Mouse (Mus musculus) heart, postnatal 0 days (tissue): ENCODE data around the gene Myzap. TPM values are rescaled to one million over a fixed set of nuclear protein-coding genes. Genes with fewer than 3 reads are reported as not detected.
A peak's percentile ranks its signal among the peaks of the same experiment; 100 is the strongest.

Source experiments
- ATAC-seq: fragments of 200-750 bp; cut with Nextera tagmentation; 2 replicates; pipeline ENCODE4 v1.8.0; 2017; ENCODE audit warnings: low read depth, moderate number of reproducible peaks, moderate library complexity; ENCODE audit not compliant: insufficient read depth
- DNase-seq: peaks from one replicate; pipeline ENCODE4 v3.0.0-alpha.2; 2016; ENCODE audit warnings: low spot score
- H3K27ac ChIP-seq: fragments of 300-500 bp; sonication (generic); 2 replicates; pipeline ENCODE4 v1.5.1; 2014; ENCODE audit warnings: low read depth, mild to moderate bottlenecking
- H3K27me3 ChIP-seq: fragments of 300-500 bp; sonication (generic); 2 replicates; pipeline ENCODE4 v1.6.1; 2014; ENCODE audit warnings: low read length, mixed read lengths; ENCODE audit not compliant: control insufficient read depth, insufficient read depth
- H3K36me3 ChIP-seq: fragments of 300-500 bp; sonication (generic); replicated peaks from 2 replicates; pipeline ENCODE4 v1.6.1; 2014; ENCODE audit warnings: low read length, mixed read lengths; ENCODE audit not compliant: control insufficient read depth, insufficient read depth
- H3K4me1 ChIP-seq: fragments of 300-500 bp; sonication (generic); 2 replicates; pipeline ENCODE4 v1.6.1; 2014; ENCODE audit warnings: antibody characterized with exemption; ENCODE audit not compliant: control insufficient read depth, insufficient read depth
- H3K4me2 ChIP-seq: fragments of 300-500 bp; sonication (generic); 2 replicates; pipeline ENCODE4 v1.6.1; 2014; ENCODE audit warnings: low read depth, mild to moderate bottlenecking, low read length, moderate library complexity
- H3K4me3 ChIP-seq: fragments of 300-500 bp; sonication (generic); 2 replicates; pipeline ENCODE4 v1.5.1; 2014; ENCODE audit warnings: low read depth, low read length
- H3K9ac ChIP-seq: fragments of 300-500 bp; sonication (generic); replicated peaks from 2 replicates; pipeline ENCODE4 v1.6.1; 2014; ENCODE audit warnings: low read depth, low read length, mixed read lengths
- H3K9me3 ChIP-seq: fragments of 300-500 bp; sonication (generic); replicated peaks from 2 replicates; pipeline ENCODE4 v1.6.1; 2016; ENCODE audit warnings: low read length; ENCODE audit not compliant: control insufficient read depth
- CTCF ChIP-seq: IDR thresholded peaks from 2 replicates; pipeline ENCODE4 v1.5.1; 2016; ENCODE audit warnings: antibody characterized with exemption, control low read depth, low read depth
- EP300 ChIP-seq: IDR thresholded peaks from 2 replicates; pipeline ENCODE4 v1.6.1; 2016; ENCODE audit warnings: antibody characterized with exemption, low read depth
- WGBS: fragments of 180-500 bp; shearing (Covaris S2); extraction: QIAGEN DNeasy Blood & Tissue Kit; methylation state at CpG from one replicate; pipeline ENCODE4 v1.1.7; 2014; 5-methylcytosine and 5-hydroxymethylcytosine counted together
- polyA plus RNA-seq: library from polyadenylated mRNA; unstranded; fragments of >200 nt; fragmentation: Nextera tagmentation; extraction: Ambion mirVana; gene quantifications from 2 replicates; pipeline ENCODE4 v1.2.1, GENCODE M21; 2015
- total RNA-seq: library from RNA; depleted of rRNA; stranded (reverse); fragments of >200 nt; gene quantifications from 2 replicates; pipeline ENCODE4 v1.2.3, GENCODE M21; 2014; ENCODE audit warnings: low replicate concordance

Myzap gene
- total and polyA plus RNA-seq, 2 experiments from 2014 or later, result 196 to 341 TPM

DNA sequence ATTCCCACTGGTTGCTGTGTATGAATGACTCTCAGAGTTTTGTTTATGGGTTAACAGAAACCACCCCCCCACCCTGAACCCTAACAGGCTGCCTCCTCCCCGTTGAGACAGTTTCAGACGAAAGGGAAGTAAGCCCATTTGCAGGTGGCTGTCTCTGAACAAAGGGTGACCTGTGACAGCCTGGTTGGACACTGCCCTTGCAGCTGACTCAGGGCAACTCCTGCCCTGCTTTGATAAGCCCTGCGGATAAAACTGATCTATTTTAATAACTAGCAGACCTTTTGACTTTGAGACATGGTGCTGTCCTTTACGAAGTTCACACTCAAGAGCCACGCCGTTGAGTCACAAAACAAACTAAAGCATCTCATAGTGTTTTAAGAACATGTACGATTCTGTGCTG is 2.4 kb downstream of the Myzap start:
- peak overlapping the region; percentile 95 for H3K27ac ChIP-seq
- no peaks in the 10 kb centered on the region; the same call in 1 of the 2 replicates for H3K9me3 ChIP-seq
- no peaks in the 10 kb centered on the region for H3K27me3 ChIP-seq
- H3K4me3 ChIP-seq, result peak overlapping the region; percentile 74
- H3K4me1 ChIP-seq, result peaks cover 41% of the 10 kb centered on the region
- WGBS, result 8% methylated on average over 7 of the region's 7 CpGs
- peaks cover 30% of the 10 kb centered on the region for H3K36me3 ChIP-seq
- DNase-seq (peak; percentile 84), ATAC-seq (peak; percentile 67)
- peak overlapping the region; percentile 85 for H3K9ac ChIP-seq
- peak overlapping the region; percentile 73 for H3K4me2 ChIP-seq
- TF ChIP-seq EP300 (peak; percentile 26; the same call in 1 of the 2 replicates), CTCF (no peak)

DNA sequence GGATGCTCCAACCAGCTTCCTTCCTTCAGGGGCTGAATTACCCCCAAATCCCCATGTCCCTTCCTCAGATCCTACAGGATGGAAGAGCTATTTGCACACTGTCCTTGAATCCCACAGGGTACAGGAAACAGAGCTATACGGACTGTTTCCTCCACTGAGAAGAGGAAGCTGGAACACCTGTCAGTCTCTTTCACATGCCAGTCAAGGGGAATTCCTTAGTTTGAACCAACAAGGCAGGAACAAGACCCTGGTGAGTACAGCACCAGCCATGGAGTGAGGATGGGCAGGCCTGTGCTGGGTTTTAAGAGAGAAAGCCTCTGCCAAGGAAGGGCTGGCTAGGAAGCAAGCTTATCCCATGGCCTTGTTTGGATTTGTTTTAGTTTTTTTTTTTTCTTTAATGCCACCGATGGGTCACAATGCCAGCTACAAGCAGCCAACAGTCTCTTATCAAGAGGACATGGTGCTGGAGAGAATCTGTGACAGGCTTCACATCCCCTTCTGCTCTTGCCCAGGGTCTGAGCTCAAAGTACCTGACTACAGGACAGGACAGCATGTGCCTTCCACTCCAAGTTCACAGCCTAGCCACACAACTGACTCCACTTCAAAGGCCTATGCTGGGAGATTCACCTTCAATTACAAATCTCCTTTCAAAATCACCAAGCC is 3.1 kb downstream of the Myzap start:
- H3K4me3 ChIP-seq, result peak overlapping the region; percentile 74; the same call in 1 of the 2 replicates
- DNase-seq, result peak; percentile 93
- TF ChIP-seq EP300 (peak; percentile 84; the same call in 1 of the 2 replicates), CTCF (no peak)

GRCm38 (mm10) chr9:71586408-71586807 is 5.8 kb downstream of the Myzap start:
- Histone ChIP-seq H3K4me3 (no peak overlapping the region), H3K27me3 (no peaks in the 10 kb centered on the region), H3K9me3 (no peaks in the 10 kb centered on the region; the same call in 1 of the 2 replicates), H3K9ac (no peak overlapping the region), H3K4me1 (peaks cover 53% of the 10 kb centered on the region), H3K4me2 (no peak overlapping the region), H3K36me3 (peaks cover 48% of the 10 kb centered on the region), H3K27ac (peak overlapping the region; percentile 11; the same call in 1 of the 2 replicates)
- ATAC-seq, result no peak
- TF ChIP-seq EP300 (no peak), CTCF (no peak)
- 32% methylated on average over 3 of the region's 3 CpGs for WGBS
- no peak for DNase-seq

More for the DNA sequence above, 3.1 kb downstream of the Myzap start:
- WGBS, result 12% methylated on average over 2 of the region's 2 CpGs
- peak overlapping the region; percentile 24; the same call in 1 of the 2 replicates for H3K9ac ChIP-seq
- H3K9me3 ChIP-seq, result no peaks in the 10 kb centered on the region; the same call in 1 of the 2 replicates
- H3K4me1 ChIP-seq, result peaks cover 41% of the 10 kb centered on the region
- H3K27me3 ChIP-seq, result no peaks in the 10 kb centered on the region
- H3K27ac ChIP-seq, result peak overlapping the region; percentile 95
- H3K4me2 ChIP-seq, result peak overlapping the region; percentile 73
- H3K36me3 ChIP-seq, result peaks cover 36% of the 10 kb centered on the region
- peak; percentile 82 for ATAC-seq

- WGBS, result 38% methylated on average over 1 of the region's 1 CpGs
- H3K4me3 ChIP-seq, result no peak overlapping the region
- peaks cover 40% of the 10 kb centered on the region for H3K4me1 ChIP-seq
- DNase-seq, result no peak
- H3K9me3 ChIP-seq, result no peaks in the 10 kb centered on the region; the same call in 1 of the 2 replicates
- no peak overlapping the region for H3K9ac ChIP-seq
- no peak overlapping the region for H3K4me2 ChIP-seq
- H3K27me3 ChIP-seq, result no peaks in the 10 kb centered on the region
- H3K36me3 ChIP-seq, result peaks cover 67% of the 10 kb centered on the region
- H3K27ac ChIP-seq, result peak overlapping the region; percentile 47; the same call in 1 of the 2 replicates
- no peak for ATAC-seq
- TF ChIP-seq CTCF, result no peak
- TF ChIP-seq EP300, result no peak
These were observed 9.4 kb downstream of the Myzap start for GRCm38 (mm10) chr9:71582771-71583170.

- no peak for DNase-seq
- WGBS, result 68% methylated on average over 7 of the region's 7 CpGs
- no peak overlapping the region for H3K9ac ChIP-seq
- H3K27me3 ChIP-seq, result no peaks in the 10 kb centered on the region
- H3K36me3 ChIP-seq, result peaks cover 66% of the 10 kb centered on the region
- H3K4me1 ChIP-seq, result peaks cover 29% of the 10 kb centered on the region
- ATAC-seq, result no peak
- H3K9me3 ChIP-seq, result no peaks in the 10 kb centered on the region
- H3K4me3 ChIP-seq, result no peak overlapping the region
- no peak overlapping the region for H3K27ac ChIP-seq
- TF ChIP-seq CTCF (no peak), EP300 (no peak)
- H3K4me2 ChIP-seq, result no peak overlapping the region
These were observed 13.1 kb downstream of the Myzap start for GRCm38 (mm10) chr9:71578896-71579564.
